Mouse (Mus musculus): ENCODE results near the gene Txnip. TPM values are rescaled to one million over a fixed set of nuclear protein-coding genes. Genes with fewer than 3 reads are reported as not detected.

Gene Txnip
- total RNA-seq, 2 experiments from 2014 or later = 94.6 to 139 TPM

DNA sequence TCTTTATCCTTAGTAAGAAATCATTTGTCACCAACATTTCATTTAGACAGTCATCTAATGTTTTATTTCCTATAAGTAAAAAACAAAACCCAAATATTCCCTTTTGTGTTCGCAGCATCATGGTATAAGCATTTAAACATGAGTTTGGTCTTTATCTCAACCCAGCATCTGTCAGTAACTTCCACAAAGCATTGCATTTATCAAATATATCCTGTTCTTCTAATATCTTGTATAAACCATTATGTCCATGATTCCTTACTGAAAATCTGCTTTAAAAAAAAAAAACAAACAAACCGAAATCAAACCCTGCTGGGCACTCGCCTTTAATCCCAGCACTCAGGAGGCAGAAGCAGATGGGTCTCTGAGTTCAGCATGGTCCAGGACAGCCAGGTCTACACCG is 48.9 kb downstream of the Txnip start:
- ATAC-seq (replicated peaks; ENCODE audit: poor library complexity) = no peak

Other genes starting within 250 kb of the Txnip start
- not detected in 2 replicates for gene BC107364, start 105.7 kb upstream of the Txnip start, total RNA-seq (2015)
- gene BC107364, start 105.7 kb upstream of the Txnip start, total RNA-seq (2017) = not detected in 2 replicates
- gene Hfe2, start 32.8 kb upstream of the Txnip start, total RNA-seq (2015) = not detected in 2 replicates
- gene Hfe2, start 32.8 kb upstream of the Txnip start, total RNA-seq (2017) = not detected in 2 replicates
- gene Gm16253, start 19.0 kb downstream of the Txnip start, total RNA-seq (2015) = not detected in 2 replicates
- not detected in 2 replicates for gene Gm16253, start 19.0 kb downstream of the Txnip start, total RNA-seq (2017)
- 27.0 and 30.4 TPM in 2 replicates for gene Polr3gl, start 36.2 kb downstream of the Txnip start, total RNA-seq (2015)
- gene Polr3gl, start 36.2 kb downstream of the Txnip start, total RNA-seq (2017) = 50.7 and 59.5 TPM in 2 replicates
- gene Ankrd34a, start 38.7 kb downstream of the Txnip start, total RNA-seq (2015) = not detected in 2 replicates
- not detected in 2 replicates for gene Ankrd34a, start 38.7 kb downstream of the Txnip start, total RNA-seq (2017)
- gene Lix1l, start 43.2 kb downstream of the Txnip start, total RNA-seq (2015) = 0.89 and 3.0 TPM in 2 replicates
- 0.83 and 2.3 TPM in 2 replicates for gene Lix1l, start 43.2 kb downstream of the Txnip start, total RNA-seq (2017)
- 116 and 119 TPM in 2 replicates for gene Rbm8a, start 72.0 kb downstream of the Txnip start, total RNA-seq (2015)
- 58.2 and 64.5 TPM in 2 replicates for gene Rbm8a, start 72.0 kb downstream of the Txnip start, total RNA-seq (2017)
- gene Pex11b, start 77.4 kb downstream of the Txnip start, total RNA-seq (2015) = 26.4 and 30.8 TPM in 2 replicates
- gene Pex11b, start 77.4 kb downstream of the Txnip start, total RNA-seq (2017) = 17.5 and 18.9 TPM in 2 replicates
- gene Gm42957, start 77.5 kb downstream of the Txnip start, total RNA-seq (2015) = 0.10 TPM in 1 of 2 replicates, not detected in the other
- not detected in 2 replicates for gene Gm42957, start 77.5 kb downstream of the Txnip start, total RNA-seq (2017)
- gene Itga10, start 87.6 kb downstream of the Txnip start, total RNA-seq (2015) = 0.79 and 1.2 TPM in 2 replicates
- gene Itga10, start 87.6 kb downstream of the Txnip start, total RNA-seq (2017) = 0.07 TPM in 1 of 2 replicates, not detected in the other
- not detected in 2 replicates for gene Ankrd35, start 112.2 kb downstream of the Txnip start, total RNA-seq (2015)
- not detected in 2 replicates for gene Ankrd35, start 112.2 kb downstream of the Txnip start, total RNA-seq (2017)
- gene Pias3, start 138.4 kb downstream of the Txnip start, total RNA-seq (2015) = 4.0 and 8.1 TPM in 2 replicates
- gene Pias3, start 138.4 kb downstream of the Txnip start, total RNA-seq (2017) = 2.6 and 6.7 TPM in 2 replicates
- gene Nudt17, start 150.6 kb downstream of the Txnip start, total RNA-seq (2015) = 0.59 TPM in 1 of 2 replicates, not detected in the other
- not detected in 2 replicates for gene Nudt17, start 150.6 kb downstream of the Txnip start, total RNA-seq (2017)
- 31.2 and 35.2 TPM in 2 replicates for gene Polr3c, start 169.7 kb downstream of the Txnip start, total RNA-seq (2015)
- gene Polr3c, start 169.7 kb downstream of the Txnip start, total RNA-seq (2017) = 19.8 and 27.7 TPM in 2 replicates
- 71.4 and 76.5 TPM in 2 replicates for gene Rnf115, start 169.7 kb downstream of the Txnip start, total RNA-seq (2015)
- gene Rnf115, start 169.7 kb downstream of the Txnip start, total RNA-seq (2017) = 70.7 and 81.6 TPM in 2 replicates

Data from megakaryocyte progenitor cell, adult 5-6 weeks (primary cell).